Mouse (Mus musculus) ES-E14 (cell line): Measurements from ENCODE around the gene Hist1h2bj.

ENCODE experiments used
- CHD2 ChIP-seq: IDR thresholded peaks from 2 replicates; pipeline ENCODE4 v1.6.1; 2014; ENCODE audit warnings: mild to moderate bottlenecking, low read depth, low read length, inconsistent platforms
- HCFC1 ChIP-seq: IDR thresholded peaks from 2 replicates; pipeline ENCODE4 v1.6.1; 2012; ENCODE audit warnings: low read length, inconsistent platforms, borderline replicate concordance; ENCODE audit not compliant: insufficient read depth
- MAFK ChIP-seq: IDR thresholded peaks from 2 replicates; pipeline ENCODE4 v1.6.1; 2014; ENCODE audit warnings: mild to moderate bottlenecking, low read depth, low read length, inconsistent platforms; ENCODE audit not compliant: insufficient read depth
- ZC3H11A ChIP-seq: IDR thresholded peaks from 2 replicates; pipeline ENCODE4 v1.6.1; 2012; ENCODE audit warnings: low read depth, mild to moderate bottlenecking, inconsistent platforms, low read length, borderline replicate concordance
- ZNF384 ChIP-seq: IDR thresholded peaks from 2 replicates; pipeline ENCODE4 v1.6.1; 2012; ENCODE audit warnings: low read depth, low read length, inconsistent platforms

GRCm38 (mm10) chr13:22039951-22040463 is 3.0 kb upstream of the Hist1h2bj start:
- TF ChIP-seq ZNF384 (no peak), HCFC1 (no peak), CHD2 (no peak), ZC3H11A (no peak), MAFK (no peak)
